Mouse (Mus musculus): ENCODE data around the gene Anpep.

DNA sequence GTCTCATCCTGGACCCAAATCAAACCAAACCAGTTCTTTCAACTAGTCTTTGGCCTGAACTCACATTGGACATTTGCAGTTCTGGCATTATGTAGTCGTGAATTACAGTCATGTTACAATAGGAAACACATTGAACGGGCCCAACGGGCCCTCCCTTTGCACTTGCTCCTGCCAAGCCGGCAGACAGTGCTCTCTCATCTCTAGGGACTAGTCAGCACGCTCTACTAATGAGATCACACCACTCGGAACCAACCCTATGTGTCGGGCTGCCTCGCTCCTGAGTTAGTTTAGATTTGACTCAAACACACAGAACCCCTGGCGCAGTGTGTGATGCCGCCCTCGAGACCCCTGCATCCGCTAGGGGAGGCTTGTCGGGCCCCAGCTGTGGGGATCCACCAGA, 7.0 kb upstream of the Anpep start:
- TF ChIP-seq POLR2A (IDR thresholded peaks at IDR 0.05; ENCODE audit: low read depth, low read length) (no peak), CTCF (IDR thresholded peaks at IDR 0.05; ENCODE audit: borderline replicate concordance, insufficient read depth, low read length) (no peak)
